Mouse (Mus musculus) neural tube, embryonic 15.5 days (tissue): ENCODE measurements around the gene Ehbp1l1. TPM values are rescaled to one million over a fixed set of nuclear protein-coding genes. Genes with fewer than 3 reads are reported as not detected.
"Not testable (repeated sequence)": the region's sequence is repeated elsewhere in the genome, so short reads cannot be mapped to it uniquely, and the experiment has no call there.

ENCODE experiments used
- ATAC-seq: fragments of 200-750 bp; cut with Nextera tagmentation; 2 replicates; pipeline ENCODE4 v1.8.0; 2017; ENCODE audit warnings: mild to moderate bottlenecking, moderate TSS enrichment, moderate library complexity; ENCODE audit not compliant: low FRiP score
- H3K27ac ChIP-seq: fragments of 300-500 bp; sonication (generic); replicated peaks from 2 replicates; pipeline ENCODE4 v1.5.1; 2015; ENCODE audit warnings: mild to moderate bottlenecking, inconsistent platforms
- H3K27me3 ChIP-seq: fragments of 300-500 bp; sonication (generic); replicated peaks from 2 replicates; pipeline ENCODE4 v1.6.1; 2015; ENCODE audit warnings: inconsistent platforms
- H3K36me3 ChIP-seq: fragments of 300-500 bp; sonication (generic); 2 replicates; pipeline ENCODE4 v1.6.1; 2015; ENCODE audit warnings: inconsistent platforms
- H3K4me1 ChIP-seq: fragments of 300-500 bp; sonication (generic); 2 replicates; pipeline ENCODE4 v1.6.1; 2015; ENCODE audit warnings: inconsistent platforms
- H3K4me2 ChIP-seq: fragments of 300-500 bp; sonication (generic); 2 replicates; pipeline ENCODE4 v1.6.1; 2015; ENCODE audit warnings: inconsistent platforms, mild to moderate bottlenecking, moderate library complexity
- H3K4me3 ChIP-seq: fragments of 300-500 bp; sonication (generic); replicated peaks from 2 replicates; pipeline ENCODE4 v1.5.1; 2015; ENCODE audit warnings: mild to moderate bottlenecking, inconsistent platforms
- H3K9ac ChIP-seq: fragments of 300-500 bp; sonication (generic); replicated peaks from 2 replicates; pipeline ENCODE4 v1.6.1; 2015; ENCODE audit warnings: mild to moderate bottlenecking, inconsistent platforms
- H3K9me3 ChIP-seq: fragments of 300-500 bp; sonication (generic); replicated peaks from 2 replicates; pipeline ENCODE4 v1.6.1; 2016; ENCODE audit warnings: inconsistent platforms
- WGBS: fragments of 180-500 bp; shearing (Covaris S2); methylation state at CpG from one replicate; pipeline ENCODE4 v1.1.7; 2015; ENCODE audit warnings: mixed read lengths; 5-methylcytosine and 5-hydroxymethylcytosine counted together
- polyA plus RNA-seq: library from polyadenylated mRNA; unstranded; fragments of >200 nt; fragmentation: Nextera tagmentation; extraction: Ambion mirVana; gene quantifications from 2 replicates; pipeline ENCODE4 v1.2.1, GENCODE M21; 2015

Gene Ehbp1l1
- polyA plus RNA-seq, 1 experiment from 2014 or later: 15.9 TPM

GRCm38 (mm10) chr19:5686954-5687353, 39.2 kb downstream of the Ehbp1l1 start:
- 94% methylated on average over 12 of the region's 12 CpGs for WGBS
- not testable (repeated sequence) for H3K27ac ChIP-seq, ATAC-seq, H3K27me3 ChIP-seq, H3K9ac ChIP-seq, H3K9me3 ChIP-seq
- Histone ChIP-seq H3K36me3 (peaks cover 46% of the 10 kb centered on the region), H3K4me2 (peak overlapping the region; percentile 95), H3K4me1 (peaks cover 41% of the 10 kb centered on the region), H3K4me3 (peak overlapping the region; percentile 86; the same call in 1 of the 2 replicates)

- Histone ChIP-seq H3K27me3 (no peaks in the 10 kb centered on the region), H3K4me1 (peaks cover 36% of the 10 kb centered on the region), H3K4me3 (no peak overlapping the region), H3K9ac (no peak overlapping the region), H3K9me3 (no peaks in the 10 kb centered on the region), H3K4me2 (no peak overlapping the region), H3K36me3 (peaks cover 51% of the 10 kb centered on the region), H3K27ac (no peak overlapping the region)
- no peak for ATAC-seq
- WGBS: 93% methylated on average over 13 of the region's 13 CpGs
Observed at GRCm38 (mm10) chr19:5686437-5686836, 39.7 kb downstream of the Ehbp1l1 start.

GRCm38 (mm10) chr19:5685861-5686260, 40.3 kb downstream of the Ehbp1l1 start:
- WGBS: 95% methylated on average over 11 of the region's 11 CpGs
- Histone ChIP-seq H3K36me3 (peaks cover 57% of the 10 kb centered on the region), H3K9me3 (no peaks in the 10 kb centered on the region), H3K4me3 (no peak overlapping the region), H3K27ac (no peak overlapping the region), H3K27me3 (no peaks in the 10 kb centered on the region), H3K9ac (no peak overlapping the region), H3K4me1 (peaks cover 30% of the 10 kb centered on the region), H3K4me2 (no peak overlapping the region)
- ATAC-seq: no peak

GRCm38 (mm10) chr19:5685431-5685830, 40.7 kb downstream of the Ehbp1l1 start:
- WGBS: 95% methylated on average over 19 of the region's 19 CpGs
- no peak for ATAC-seq
- H3K4me2 ChIP-seq: no peak overlapping the region
- no peak overlapping the region for H3K9ac ChIP-seq
- H3K9me3 ChIP-seq: no peaks in the 10 kb centered on the region
- H3K4me1 ChIP-seq: peaks cover 26% of the 10 kb centered on the region
- no peak overlapping the region for H3K4me3 ChIP-seq
- H3K36me3 ChIP-seq: peaks cover 62% of the 10 kb centered on the region
- no peaks in the 10 kb centered on the region for H3K27me3 ChIP-seq
- H3K27ac ChIP-seq: no peak overlapping the region

- no peak overlapping the region for H3K4me2 ChIP-seq
- H3K27ac ChIP-seq: no peak overlapping the region
- H3K27me3 ChIP-seq: no peaks in the 10 kb centered on the region
- no peak overlapping the region for H3K4me3 ChIP-seq
- ATAC-seq: no peak
- H3K9ac ChIP-seq: no peak overlapping the region
- no peaks in the 10 kb centered on the region for H3K9me3 ChIP-seq
- H3K4me1 ChIP-seq: peaks cover 21% of the 10 kb centered on the region
- H3K36me3 ChIP-seq: peaks cover 66% of the 10 kb centered on the region
- WGBS: 95% methylated on average over 13 of the region's 13 CpGs
Observed at GRCm38 (mm10) chr19:5684985-5685384, 41.1 kb downstream of the Ehbp1l1 start.

GRCm38 (mm10) chr19:5684236-5684635, 41.9 kb downstream of the Ehbp1l1 start:
- Histone ChIP-seq H3K36me3 (peaks cover 73% of the 10 kb centered on the region), H3K27me3 (no peaks in the 10 kb centered on the region), H3K4me3 (no peak overlapping the region), H3K4me1 (peaks cover 14% of the 10 kb centered on the region), H3K9me3 (no peaks in the 10 kb centered on the region), H3K27ac (no peak overlapping the region), H3K4me2 (no peak overlapping the region), H3K9ac (no peak overlapping the region)
- 95% methylated on average over 12 of the region's 12 CpGs for WGBS
- no peak for ATAC-seq

- Histone ChIP-seq H3K27ac (no peak overlapping the region), H3K4me2 (no peak overlapping the region), H3K4me3 (no peak overlapping the region), H3K9ac (no peak overlapping the region), H3K36me3 (peaks cover 93% of the 10 kb centered on the region), H3K27me3 (no peaks in the 10 kb centered on the region), H3K9me3 (no peaks in the 10 kb centered on the region), H3K4me1 (no peaks in the 10 kb centered on the region)
- WGBS: 87% methylated on average over 4 of the region's 4 CpGs
- no peak for ATAC-seq
Observed at GRCm38 (mm10) chr19:5680432-5680831, 45.7 kb downstream of the Ehbp1l1 start.

- H3K4me2 ChIP-seq: no peak overlapping the region
- H3K9ac ChIP-seq: no peak overlapping the region
- H3K9me3 ChIP-seq: no peaks in the 10 kb centered on the region
- peaks cover 86% of the 10 kb centered on the region for H3K36me3 ChIP-seq
- ATAC-seq: no peak
- peaks cover 7% of the 10 kb centered on the region for H3K4me1 ChIP-seq
- WGBS: 94% methylated on average over 4 of the region's 4 CpGs
- H3K27ac ChIP-seq: no peak overlapping the region
- H3K27me3 ChIP-seq: no peaks in the 10 kb centered on the region
- no peak overlapping the region for H3K4me3 ChIP-seq
Observed at GRCm38 (mm10) chr19:5668372-5668771, 57.7 kb downstream of the Ehbp1l1 start.

GRCm38 (mm10) chr19:5666386-5666785, 59.7 kb downstream of the Ehbp1l1 start:
- Histone ChIP-seq H3K9ac (no peak overlapping the region), H3K36me3 (peaks cover 66% of the 10 kb centered on the region), H3K4me3 (no peak overlapping the region), H3K4me1 (peaks cover 19% of the 10 kb centered on the region), H3K9me3 (no peaks in the 10 kb centered on the region), H3K27me3 (no peaks in the 10 kb centered on the region), H3K27ac (no peak overlapping the region), H3K4me2 (no peak overlapping the region)
- 88% methylated on average over 18 of the region's 18 CpGs for WGBS
- ATAC-seq: no peak

- WGBS: 94% methylated on average over 15 of the region's 15 CpGs
- Histone ChIP-seq H3K4me2 (no peak overlapping the region), H3K4me3 (no peak overlapping the region), H3K27me3 (no peaks in the 10 kb centered on the region), H3K4me1 (peaks cover 19% of the 10 kb centered on the region), H3K36me3 (peaks cover 57% of the 10 kb centered on the region), H3K27ac (no peak overlapping the region), H3K9me3 (no peaks in the 10 kb centered on the region), H3K9ac (no peak overlapping the region)
- ATAC-seq: no peak
Observed at GRCm38 (mm10) chr19:5665465-5665864, 60.7 kb downstream of the Ehbp1l1 start.

- no peak overlapping the region for H3K4me2 ChIP-seq
- H3K27me3 ChIP-seq: no peaks in the 10 kb centered on the region
- WGBS: 95% methylated on average over 10 of the region's 10 CpGs
- H3K36me3 ChIP-seq: peaks cover 50% of the 10 kb centered on the region
- no peak overlapping the region for H3K4me3 ChIP-seq
- H3K9ac ChIP-seq: no peak overlapping the region
- H3K27ac ChIP-seq: no peak overlapping the region
- no peak for ATAC-seq
- peaks cover 19% of the 10 kb centered on the region for H3K4me1 ChIP-seq
- H3K9me3 ChIP-seq: no peaks in the 10 kb centered on the region
Observed at GRCm38 (mm10) chr19:5664669-5665257, 61.4 kb downstream of the Ehbp1l1 start.

GRCm38 (mm10) chr19:5662981-5663913, 62.9 kb downstream of the Ehbp1l1 start, which contains the start of gene Sipa1:
Sipa1 (minus strand) TSS chr19:5663707.
- peak within 1 kb of the TSS; percentile 43 for H3K9ac ChIP-seq
- WGBS: 2% methylated on average over 32 of the region's 32 CpGs
- peak within 1 kb of the TSS; percentile 56 for H3K4me2 ChIP-seq
- H3K27ac ChIP-seq: peak within 1 kb of the TSS; percentile 77
- H3K4me3 ChIP-seq: peak within 1 kb of the TSS; percentile 42
- H3K4me1 ChIP-seq: peaks cover 19% of the 10 kb centered on the region
- H3K27me3 ChIP-seq: no peaks in the 10 kb centered on the region
- no peaks in the 10 kb centered on the region for H3K9me3 ChIP-seq
- peaks cover 37% of the 10 kb centered on the region for H3K36me3 ChIP-seq
- ATAC-seq: peak; percentile 86
